Mouse (Mus musculus): ENCODE data around the gene Tnfrsf1b. TPM values are rescaled to one million over a fixed set of nuclear protein-coding genes. Genes with fewer than 3 reads are reported as not detected.
A peak's percentile ranks its signal among the peaks of the same experiment; 100 is the strongest.

The Tnfrsf1b gene
- polyA plus RNA-seq, 1 experiment from 2014 or later, result 2.9 TPM

DNA sequence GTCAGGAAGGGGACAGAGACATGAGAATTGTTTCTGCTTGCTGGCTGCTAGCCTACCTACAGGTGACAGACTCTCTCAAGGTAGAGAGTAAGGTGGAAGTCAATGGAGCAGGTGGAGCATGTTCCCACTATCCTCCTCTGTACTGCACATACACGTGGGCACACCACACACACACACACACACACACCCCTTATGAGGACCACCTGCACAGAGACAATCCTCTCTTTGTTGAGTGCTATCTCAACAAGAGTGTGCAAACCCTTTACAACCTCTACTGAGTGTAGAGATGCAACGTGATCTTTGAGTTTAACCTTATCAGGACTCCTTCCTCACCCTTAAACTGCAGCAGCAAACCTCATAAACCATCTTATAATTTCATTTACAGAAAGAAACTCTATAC is 43.4 kb downstream of the Tnfrsf1b start:
- Histone ChIP-seq H3K36me3 (ENCODE audit: control insufficient read depth, insufficient read depth) (no peaks in the 10 kb centered on the region), H3K4me1 (replicated peaks; ENCODE audit: control insufficient read depth, insufficient read depth, low read length) (no peaks in the 10 kb centered on the region), H3K4me3 (ENCODE audit: low read depth, low read length) (no peak overlapping the region), H3K27me3 (replicated peaks; ENCODE audit: control insufficient read depth, insufficient read depth, low read length) (no peaks in the 10 kb centered on the region), H3K4me2 (replicated peaks; ENCODE audit: low read depth) (no peak overlapping the region), H3K27ac (ENCODE audit: low read depth, low read length) (no peak overlapping the region), H3K9ac (ENCODE audit: low read depth, low read length) (no peak overlapping the region), H3K9me3 (ENCODE audit: control insufficient read depth) (no peaks in the 10 kb centered on the region)
- WGBS, result 28% methylated on average over 2 of the region's 2 CpGs
- peak; percentile 64 for ATAC-seq
- no peak for TF ChIP-seq CTCF (IDR thresholded peaks at IDR 0.05; ENCODE audit: low read depth)

DNA sequence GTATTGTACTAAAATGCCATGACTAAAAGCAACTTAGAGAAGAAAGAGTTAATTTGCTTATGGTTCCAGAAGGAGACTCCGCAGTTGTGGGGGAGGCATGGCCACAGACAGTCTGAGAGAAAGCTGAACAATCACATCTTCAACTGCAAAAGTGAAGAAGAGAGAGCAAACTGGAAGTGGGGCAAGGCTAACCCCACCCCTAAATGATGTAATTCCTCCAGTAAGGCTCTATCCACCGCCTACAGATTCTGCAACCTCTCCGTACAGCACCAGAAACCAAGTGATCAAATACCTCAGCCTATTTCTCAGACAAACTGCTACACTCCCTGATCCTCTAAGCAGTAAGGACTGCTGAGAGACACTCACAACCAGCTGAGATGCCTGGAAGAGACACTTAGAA is 45.2 kb downstream of the Tnfrsf1b start:
- TF ChIP-seq CTCF (IDR thresholded peaks at IDR 0.05; ENCODE audit: low read depth), result no peak
- 62% methylated on average over 3 of the region's 3 CpGs for WGBS
- H3K4me2 ChIP-seq (replicated peaks; ENCODE audit: low read depth), result no peak overlapping the region
- H3K9me3 ChIP-seq (ENCODE audit: control insufficient read depth), result no peaks in the 10 kb centered on the region
- no peak overlapping the region for H3K4me3 ChIP-seq (ENCODE audit: low read depth, low read length)
- no peaks in the 10 kb centered on the region for H3K36me3 ChIP-seq (ENCODE audit: control insufficient read depth, insufficient read depth)
- no peak overlapping the region for H3K9ac ChIP-seq (ENCODE audit: low read depth, low read length)
- no peaks in the 10 kb centered on the region for H3K4me1 ChIP-seq (replicated peaks; ENCODE audit: control insufficient read depth, insufficient read depth, low read length)
- no peaks in the 10 kb centered on the region for H3K27me3 ChIP-seq (replicated peaks; ENCODE audit: control insufficient read depth, insufficient read depth, low read length)
- no peak overlapping the region for H3K27ac ChIP-seq (ENCODE audit: low read depth, low read length)
- ATAC-seq, result no peak

DNA sequence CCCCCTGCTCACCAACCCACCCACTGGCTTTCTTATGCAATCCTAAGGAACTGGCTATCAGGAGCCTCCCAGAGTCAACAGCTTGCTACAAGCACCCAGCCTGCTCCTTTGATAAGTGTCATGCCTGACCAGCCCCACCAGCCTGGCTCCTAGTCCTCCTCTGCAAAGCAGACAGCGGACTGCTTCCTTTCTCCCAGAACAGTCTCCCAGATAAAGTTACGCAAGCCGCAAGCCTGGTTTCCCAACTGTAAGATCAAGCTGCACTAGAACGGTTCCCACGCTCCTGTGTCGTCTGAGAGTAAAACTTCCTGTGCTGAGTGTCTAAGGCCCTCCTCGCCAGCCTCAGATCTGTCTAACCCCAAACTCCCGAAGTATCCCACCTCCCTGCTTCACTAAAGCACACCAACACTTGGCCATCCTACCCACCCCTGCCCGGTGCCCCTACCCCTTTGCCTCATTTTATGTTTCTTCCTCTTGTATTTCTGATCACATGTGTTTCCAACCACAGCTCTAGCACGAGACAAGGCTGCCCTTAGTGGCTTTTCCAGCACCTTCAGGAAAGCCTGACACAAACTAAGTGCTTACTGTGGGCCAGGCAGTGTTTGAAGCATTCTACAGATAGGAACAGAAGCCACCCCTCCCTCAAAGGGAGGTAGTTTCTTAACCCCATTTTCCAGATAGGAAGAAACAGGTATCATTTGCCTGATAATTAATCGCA is 46.5 kb downstream of the Tnfrsf1b start:
- Histone ChIP-seq H3K9me3 (ENCODE audit: control insufficient read depth) (no peaks in the 10 kb centered on the region), H3K4me2 (replicated peaks; ENCODE audit: low read depth) (no peak overlapping the region), H3K4me3 (ENCODE audit: low read depth, low read length) (no peak overlapping the region), H3K36me3 (ENCODE audit: control insufficient read depth, insufficient read depth) (no peaks in the 10 kb centered on the region), H3K4me1 (replicated peaks; ENCODE audit: control insufficient read depth, insufficient read depth, low read length) (0 out of 2 replicates have a peak, but pooled peaks cover 2% of the 10 kb centered on the region), H3K27ac (ENCODE audit: low read depth, low read length) (peak overlapping the region; percentile 42; the same call in 1 of the 2 replicates), H3K9ac (ENCODE audit: low read depth, low read length) (no peak overlapping the region), H3K27me3 (replicated peaks; ENCODE audit: control insufficient read depth, insufficient read depth, low read length) (no peaks in the 10 kb centered on the region)
- peak; percentile 75 for ATAC-seq
- no peak for TF ChIP-seq CTCF (IDR thresholded peaks at IDR 0.05; ENCODE audit: low read depth)
- WGBS, result 12% methylated on average over 11 of the region's 11 CpGs

DNA sequence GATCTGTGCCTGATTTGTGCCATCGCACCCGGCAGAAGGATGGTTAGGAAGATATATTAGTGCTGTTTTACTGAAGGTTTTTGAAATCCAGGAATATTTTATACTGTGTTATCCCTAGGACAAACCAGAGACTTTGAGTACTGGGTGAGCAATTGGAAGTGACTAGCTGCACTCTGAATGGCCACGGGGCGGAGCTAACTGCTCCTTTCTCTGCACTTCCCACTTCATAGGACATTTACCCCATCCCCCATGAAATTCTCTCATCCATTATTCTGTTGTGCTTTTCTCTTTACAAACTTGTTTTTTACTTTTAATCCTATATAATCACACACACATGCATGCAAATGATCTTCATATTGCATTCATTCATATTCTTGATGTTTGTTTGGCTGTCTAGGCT is 50.1 kb downstream of the Tnfrsf1b start:
- peak; percentile 34 for TF ChIP-seq CTCF (IDR thresholded peaks at IDR 0.05; ENCODE audit: low read depth)
- no peak overlapping the region for H3K4me3 ChIP-seq (ENCODE audit: low read depth, low read length)
- H3K27ac ChIP-seq (ENCODE audit: low read depth, low read length), result no peak overlapping the region
- H3K36me3 ChIP-seq (ENCODE audit: control insufficient read depth, insufficient read depth), result no peaks in the 10 kb centered on the region
- no peak for ATAC-seq
- H3K4me1 ChIP-seq (replicated peaks; ENCODE audit: control insufficient read depth, insufficient read depth, low read length), result peaks cover 12% of the 10 kb centered on the region; the same call in 1 of the 2 replicates
- no peaks in the 10 kb centered on the region for H3K9me3 ChIP-seq (ENCODE audit: control insufficient read depth)
- H3K4me2 ChIP-seq (replicated peaks; ENCODE audit: low read depth), result no peak overlapping the region
- H3K27me3 ChIP-seq (replicated peaks; ENCODE audit: control insufficient read depth, insufficient read depth, low read length), result no peaks in the 10 kb centered on the region
- no peak overlapping the region for H3K9ac ChIP-seq (ENCODE audit: low read depth, low read length)
- 75% methylated on average over 4 of the region's 4 CpGs for WGBS

DNA sequence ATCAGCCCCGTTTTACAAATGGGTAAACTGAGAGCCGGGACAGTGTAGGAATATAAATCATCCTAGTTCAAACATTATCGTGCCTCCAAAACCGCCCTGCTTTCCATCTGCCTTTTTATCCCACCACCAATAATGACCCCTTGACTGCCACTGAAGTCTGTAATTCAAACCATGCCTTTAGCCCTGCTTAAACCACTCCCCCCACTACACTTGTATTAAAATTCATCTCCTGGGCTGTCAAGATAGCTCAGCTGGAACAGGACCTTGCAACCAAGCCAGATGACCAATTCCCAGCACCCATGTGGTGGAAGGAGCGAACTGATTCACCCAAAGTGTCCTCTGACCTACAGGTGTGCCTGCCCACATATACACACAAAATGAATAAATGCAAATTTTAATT is 51.5 kb downstream of the Tnfrsf1b start:
- peak overlapping the region; percentile 100 for H3K4me3 ChIP-seq (ENCODE audit: low read depth, low read length)
- no peak for TF ChIP-seq CTCF (IDR thresholded peaks at IDR 0.05; ENCODE audit: low read depth)
- ATAC-seq, result peak; percentile 6; the same call in 1 of the 2 replicates

DNA sequence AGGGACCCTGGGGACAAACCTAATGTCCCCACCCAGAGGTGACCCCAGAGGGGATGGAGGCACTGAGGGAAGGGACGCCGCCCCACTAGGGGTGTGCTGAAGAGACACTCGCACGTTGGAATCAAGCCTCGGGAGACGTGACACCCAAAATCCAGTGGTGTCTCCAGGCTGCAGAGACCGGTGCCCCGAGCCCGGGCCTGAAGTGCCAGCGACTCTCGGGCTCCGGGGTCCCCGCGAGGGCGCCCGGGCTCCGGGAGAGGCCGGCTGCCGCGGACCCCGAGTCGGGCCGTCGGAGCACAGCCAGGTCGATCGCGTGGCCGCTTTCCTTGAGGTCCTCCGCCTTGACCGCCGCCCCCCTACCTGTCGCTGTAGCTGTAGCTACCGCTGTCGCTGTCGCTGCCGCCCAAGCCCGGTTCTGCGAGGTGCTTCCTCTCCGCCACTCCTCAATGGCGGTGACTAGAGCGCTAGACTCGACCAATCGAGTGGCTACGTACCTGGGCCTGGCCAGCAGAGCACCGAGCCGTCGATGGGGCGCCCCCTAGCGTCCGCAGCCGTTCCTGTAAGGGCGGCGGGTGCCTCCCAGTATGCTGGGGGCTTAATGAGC is 52.0 kb downstream of the Tnfrsf1b start, which contains the start of gene Vps13d:
Gene Vps13d (minus strand): TSS at position 447 of the 604 bp plus-strand sequence.
- TF ChIP-seq CTCF (IDR thresholded peaks at IDR 0.05; ENCODE audit: low read depth), result peak; percentile 99
- Histone ChIP-seq H3K27me3 (replicated peaks; ENCODE audit: control insufficient read depth, insufficient read depth, low read length) (no peaks in the 10 kb centered on the region), H3K36me3 (ENCODE audit: control insufficient read depth, insufficient read depth) (peaks cover 6% of the 10 kb centered on the region), H3K4me1 (replicated peaks; ENCODE audit: control insufficient read depth, insufficient read depth, low read length) (peaks cover 12% of the 10 kb centered on the region; the same call in 1 of the 2 replicates), H3K9ac (ENCODE audit: low read depth, low read length) (peak within 1 kb of the TSS; percentile 90), H3K9me3 (ENCODE audit: control insufficient read depth) (no peaks in the 10 kb centered on the region), H3K27ac (ENCODE audit: low read depth, low read length) (peak within 1 kb of the TSS; percentile 95), H3K4me3 (ENCODE audit: low read depth, low read length) (peak within 1 kb of the TSS; percentile 100), H3K4me2 (replicated peaks; ENCODE audit: low read depth) (peak within 1 kb of the TSS; percentile 77)
- peak; percentile 82 for ATAC-seq
- under 1% methylated on average over 50 of the region's 53 CpGs for WGBS

More for the DNA sequence above, 51.5 kb downstream of the Tnfrsf1b start:
- Histone ChIP-seq H3K4me1 (replicated peaks; ENCODE audit: control insufficient read depth, insufficient read depth, low read length) (peaks cover 12% of the 10 kb centered on the region; the same call in 1 of the 2 replicates), H3K9me3 (ENCODE audit: control insufficient read depth) (no peaks in the 10 kb centered on the region), H3K27ac (ENCODE audit: low read depth, low read length) (no peak overlapping the region), H3K27me3 (replicated peaks; ENCODE audit: control insufficient read depth, insufficient read depth, low read length) (no peaks in the 10 kb centered on the region), H3K4me2 (replicated peaks; ENCODE audit: low read depth) (peak overlapping the region; percentile 77), H3K36me3 (ENCODE audit: control insufficient read depth, insufficient read depth) (0 out of 2 replicates have a peak, but pooled peaks cover under 1% of the 10 kb centered on the region), H3K9ac (ENCODE audit: low read depth, low read length) (no peak overlapping the region)
- WGBS, result 21% methylated on average over 5 of the region's 5 CpGs

All from intestine, postnatal 0 days (tissue).